Mouse (Mus musculus) left cerebral cortex, adult 11 months (tissue): ENCODE results near the gene Macrod1.

Source experiments
- DNase-seq: peaks from one replicate; pipeline ENCODE4 v3.0.0; 2022; ENCODE audit warnings: low spot score

The Macrod1 gene

DNA sequence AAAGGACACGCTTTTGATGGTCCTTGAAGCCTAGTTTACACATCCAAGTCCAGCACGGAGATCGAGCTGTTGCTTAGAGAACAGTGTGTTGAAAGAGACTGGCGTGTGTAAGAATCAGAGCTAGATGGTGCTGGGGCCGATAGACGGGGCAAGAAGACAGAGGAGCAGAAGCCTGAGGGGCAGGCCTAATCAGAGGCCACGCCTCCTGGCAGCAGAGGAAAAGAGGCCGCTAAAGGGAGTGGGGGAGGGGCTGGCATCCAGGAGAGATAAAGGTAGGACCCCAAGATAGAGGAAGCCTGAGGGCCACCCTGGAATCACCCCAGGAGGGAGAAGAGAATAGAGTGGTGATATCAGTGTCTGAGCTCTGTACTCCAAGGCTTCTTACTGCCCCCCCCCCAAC is 114.8 kb downstream of the Macrod1 start:
- no peak for DNase-seq

DNA sequence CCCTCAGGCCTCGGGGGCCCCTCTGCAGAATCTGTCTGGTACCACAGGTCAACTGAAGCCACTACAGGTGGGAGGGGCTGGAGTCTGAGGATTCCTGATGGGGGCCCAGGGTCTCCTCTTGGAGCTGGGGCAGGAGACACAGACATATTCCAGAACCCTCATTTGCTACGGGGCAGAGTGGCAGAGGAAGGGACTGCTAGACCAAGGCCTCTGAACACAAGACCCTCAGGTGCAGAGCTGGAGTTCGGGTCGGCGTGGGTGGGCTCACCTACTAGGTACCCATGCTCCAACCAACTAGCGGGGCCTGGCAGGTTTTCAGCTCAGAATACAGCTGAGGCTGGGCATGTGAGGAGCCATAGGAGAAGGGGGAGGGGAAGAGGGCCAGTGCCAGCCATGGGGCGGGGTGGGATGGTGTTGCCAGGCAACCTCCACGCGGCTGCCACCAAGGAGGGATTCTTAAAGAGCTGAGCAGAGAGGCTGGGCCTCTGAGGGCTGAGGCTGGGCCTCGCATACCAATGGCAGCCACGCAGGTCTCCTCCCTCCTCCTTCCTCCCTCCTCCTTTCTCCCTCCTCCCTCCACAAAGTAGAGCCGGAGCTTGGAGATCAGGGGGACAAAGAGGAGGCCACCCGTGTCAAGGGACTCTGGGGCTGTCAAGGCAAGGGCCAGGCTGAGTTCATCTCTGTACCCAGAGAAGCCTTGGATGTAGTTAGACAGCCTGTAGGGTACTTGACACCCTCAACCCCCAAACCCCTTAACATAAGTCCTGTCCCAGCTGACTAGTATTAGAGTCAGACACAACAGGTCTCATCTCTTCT is 115.6 kb downstream of the Macrod1 start:
- no peak for DNase-seq

DNA sequence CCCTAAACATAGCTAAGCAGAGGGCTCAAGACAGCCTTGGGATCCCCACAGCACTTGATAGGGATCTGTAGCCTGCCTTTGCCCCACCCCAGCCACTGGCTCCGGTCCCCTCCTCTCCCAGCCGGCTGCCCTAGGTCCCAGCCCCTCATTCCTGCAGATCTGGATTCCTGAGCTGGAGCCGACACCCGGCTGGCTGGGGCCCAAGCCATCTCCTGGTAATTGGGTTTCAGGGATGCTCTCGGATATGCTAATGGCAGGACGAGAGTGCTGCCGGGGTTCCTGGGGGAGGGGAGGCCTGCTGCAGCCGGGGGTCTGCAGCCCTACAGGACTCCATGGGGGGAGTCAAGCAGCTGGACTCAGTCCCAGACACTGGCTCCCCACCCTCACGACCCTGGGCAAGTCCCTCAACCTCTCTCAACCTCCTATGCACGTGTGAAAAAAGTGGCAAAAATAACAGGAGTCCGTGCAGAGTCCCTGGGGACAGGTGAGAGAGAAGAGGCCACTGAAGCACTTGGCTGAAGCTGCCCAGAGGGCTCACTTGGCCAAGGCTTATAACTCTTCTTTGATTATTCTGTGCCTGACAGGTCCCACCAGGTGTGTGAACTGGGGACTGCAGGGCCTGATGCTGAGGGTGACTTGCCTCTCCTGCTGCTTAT is 119.6 kb downstream of the Macrod1 start:
- DNase-seq, result no peak

DNA sequence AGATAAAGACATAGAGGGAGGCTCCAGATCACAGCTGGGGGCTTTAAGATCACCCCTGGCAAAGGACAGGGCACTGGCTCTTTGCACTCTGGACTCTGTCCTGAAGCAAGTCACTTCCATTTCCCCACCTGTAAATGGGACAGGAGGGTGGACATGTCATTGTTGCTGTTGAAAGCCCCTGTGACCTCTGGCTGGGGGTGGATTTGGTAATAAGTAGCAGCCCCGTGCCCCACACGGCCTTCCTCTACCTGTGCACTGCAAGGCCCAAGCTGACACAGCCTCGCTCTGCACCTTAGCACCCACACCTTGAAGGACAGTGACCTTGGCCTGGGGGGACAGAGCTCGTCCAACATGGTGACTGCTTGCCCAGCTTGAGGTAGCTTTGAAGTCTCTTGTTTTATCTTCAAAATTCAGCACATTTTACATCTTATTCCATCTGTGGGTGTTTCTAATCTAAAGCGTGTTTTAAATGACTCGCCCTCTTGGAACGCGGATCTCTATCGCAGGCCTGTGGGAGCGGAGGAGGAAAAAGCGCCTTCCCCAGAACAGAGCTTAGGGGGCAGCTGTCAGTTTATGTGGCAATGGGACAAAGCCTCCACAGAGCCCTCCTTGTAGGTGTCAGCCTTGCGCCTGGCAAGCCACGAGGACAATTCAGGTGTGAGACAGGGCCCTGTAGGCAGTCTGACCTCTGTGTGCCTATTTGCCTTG is 121.3 kb downstream of the Macrod1 start:
- DNase-seq, result no peak

DNA sequence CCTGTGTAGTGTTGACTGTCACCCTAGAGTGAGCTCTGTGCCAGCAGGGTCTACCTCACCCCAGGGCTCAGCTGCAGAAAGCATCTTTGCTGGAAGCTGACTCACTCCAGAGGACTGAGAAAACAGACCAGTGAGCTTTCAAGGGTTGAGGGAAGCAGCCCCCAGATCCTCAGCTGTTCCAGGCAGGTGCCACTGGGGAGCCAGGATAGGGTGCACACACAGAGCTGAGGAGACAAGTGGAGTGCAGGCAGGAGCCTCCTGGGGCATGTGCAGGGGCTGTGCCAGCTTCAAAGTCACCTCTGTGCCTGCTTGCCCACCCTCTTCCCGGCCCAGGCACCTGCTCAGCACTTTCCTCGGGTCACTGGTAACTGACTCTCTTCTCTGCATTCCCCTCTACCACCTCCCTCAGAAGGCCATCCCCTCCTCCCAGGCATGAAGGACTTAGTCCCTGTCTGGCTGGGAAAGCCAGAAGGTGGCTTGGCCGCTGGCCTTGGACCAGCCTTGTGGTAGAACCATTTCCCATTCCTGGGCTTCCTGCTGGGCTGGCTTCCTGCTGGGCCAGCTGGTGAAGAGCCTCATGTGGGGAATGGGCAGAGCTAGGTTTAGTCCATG is 122.3 kb downstream of the Macrod1 start:
- DNase-seq, result no peak

DNA sequence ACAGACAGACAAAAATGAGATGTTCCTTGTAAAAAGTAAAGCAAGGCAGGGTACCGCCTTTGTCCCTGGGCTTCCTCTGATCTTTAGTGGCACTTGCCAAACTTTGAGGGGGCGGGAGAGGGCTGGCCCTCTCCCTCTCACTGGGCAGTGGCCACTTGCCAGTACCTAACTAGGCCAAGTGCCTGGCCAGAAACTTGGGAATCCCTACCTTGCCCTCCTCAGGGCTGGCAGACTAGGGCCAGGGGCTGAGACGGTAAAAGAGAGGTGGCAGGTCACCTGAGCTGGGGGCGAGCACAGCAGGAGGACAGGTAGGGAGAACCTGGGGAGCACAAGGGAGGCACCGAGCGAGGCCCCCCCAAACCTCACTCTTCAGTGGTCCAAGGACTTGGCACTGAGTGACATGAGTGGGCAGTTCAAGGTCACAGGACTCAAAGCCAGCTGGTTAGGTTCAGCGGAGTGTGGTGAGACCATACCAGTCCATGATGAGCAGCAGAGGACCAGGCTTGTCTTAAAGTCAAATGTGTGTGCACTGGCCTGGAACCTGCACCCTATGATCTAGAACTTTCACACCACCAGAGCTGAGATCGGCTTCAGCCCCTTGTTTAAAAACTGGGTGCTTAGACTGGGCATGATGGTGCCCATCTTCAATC is 124.3 kb downstream of the Macrod1 start:
- no peak for DNase-seq

DNA sequence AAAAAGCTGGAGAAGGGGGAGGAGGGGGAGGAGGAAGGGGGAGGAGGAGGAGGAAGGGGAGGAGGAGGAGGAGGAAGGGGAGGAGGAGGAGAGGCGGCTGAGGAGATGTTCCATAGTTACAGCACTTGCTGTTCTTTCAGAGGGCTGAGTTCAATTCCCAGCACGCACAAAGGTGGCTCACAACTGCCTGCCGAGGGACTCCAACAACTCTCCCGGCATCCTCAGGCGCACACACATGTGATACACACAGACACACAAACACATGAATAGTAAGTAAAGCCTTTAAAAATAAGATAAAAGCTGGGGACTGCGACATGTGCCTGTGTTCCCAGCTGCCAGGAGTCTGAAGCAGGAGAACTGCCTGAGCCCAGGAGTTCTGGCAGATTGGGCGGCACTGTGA is 124.9 kb downstream of the Macrod1 start:
- DNase-seq, result no peak

DNA sequence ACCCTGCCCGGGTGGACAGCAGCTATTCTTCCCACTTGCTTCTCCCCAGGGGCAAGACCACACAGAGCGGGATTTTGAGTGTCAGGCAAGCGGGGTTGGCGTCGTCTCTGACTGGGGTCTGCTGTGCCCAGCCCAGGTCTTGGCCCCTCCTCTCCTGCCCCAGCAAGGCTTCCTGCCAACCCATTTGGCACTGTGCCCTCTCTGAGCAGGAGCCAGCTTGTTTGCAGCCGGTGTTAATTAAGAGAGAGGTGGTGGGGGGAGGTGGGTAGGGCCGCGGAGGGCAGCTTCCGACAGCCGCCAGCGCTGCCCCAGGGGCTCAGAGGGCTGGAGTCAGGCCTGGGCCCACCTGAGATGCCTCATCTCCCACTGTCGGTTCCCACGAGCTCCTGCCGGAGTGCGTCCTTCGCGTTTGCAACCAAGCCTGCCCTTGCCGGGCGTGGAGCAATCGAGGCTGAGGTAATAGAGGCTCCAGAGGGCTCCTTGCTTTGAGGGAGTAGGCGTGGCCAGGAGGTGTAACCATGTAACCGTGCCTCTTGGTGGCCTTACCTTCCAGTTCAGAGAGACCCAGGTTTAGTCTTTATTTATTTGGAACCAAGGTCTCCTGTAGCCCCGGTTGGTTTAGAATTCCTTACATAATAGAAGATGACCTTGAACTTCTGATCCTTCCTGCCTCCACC is 125.8 kb downstream of the Macrod1 start:
- no peak for DNase-seq

DNA sequence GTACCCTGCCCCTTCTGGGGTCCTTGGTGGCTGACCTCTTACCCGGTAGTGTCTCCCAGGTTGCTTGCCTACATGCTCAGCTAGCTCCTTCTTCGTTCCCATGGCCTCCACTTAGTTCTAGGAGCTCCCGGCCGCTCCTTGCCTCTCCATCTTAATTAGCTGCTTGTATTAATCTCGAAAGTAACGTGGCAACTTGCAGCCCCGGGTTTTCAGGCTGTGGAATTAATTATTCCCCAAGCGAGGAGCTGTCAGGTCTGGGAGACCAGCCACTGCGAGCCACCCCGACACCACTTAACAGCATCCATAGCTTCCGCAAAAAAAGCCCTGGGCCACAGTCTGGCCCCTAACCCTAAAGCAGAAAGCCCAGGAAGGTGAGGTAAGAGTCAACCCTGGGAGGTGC is 126.8 kb downstream of the Macrod1 start:
- DNase-seq, result no peak

DNA sequence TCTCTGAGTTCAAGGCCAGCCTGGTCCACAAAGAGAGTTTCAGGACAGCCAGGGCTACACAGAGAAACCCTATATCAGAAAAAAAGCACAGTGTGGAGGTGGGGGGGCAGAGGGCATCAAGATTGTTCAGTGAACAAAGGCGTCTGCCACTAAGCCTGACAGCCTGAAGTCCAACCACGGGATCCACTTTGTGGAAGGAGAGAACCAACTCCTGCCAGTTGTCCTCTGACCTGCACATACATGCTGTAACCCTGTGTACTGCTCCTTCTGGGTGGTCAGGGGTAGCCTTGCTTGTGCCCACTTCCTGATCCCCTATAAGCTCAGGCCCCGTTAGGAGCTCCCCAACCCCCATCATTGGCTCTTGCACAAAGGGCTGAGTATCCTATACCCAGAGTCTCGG is 128.4 kb downstream of the Macrod1 start:
- no peak for DNase-seq

DNA sequence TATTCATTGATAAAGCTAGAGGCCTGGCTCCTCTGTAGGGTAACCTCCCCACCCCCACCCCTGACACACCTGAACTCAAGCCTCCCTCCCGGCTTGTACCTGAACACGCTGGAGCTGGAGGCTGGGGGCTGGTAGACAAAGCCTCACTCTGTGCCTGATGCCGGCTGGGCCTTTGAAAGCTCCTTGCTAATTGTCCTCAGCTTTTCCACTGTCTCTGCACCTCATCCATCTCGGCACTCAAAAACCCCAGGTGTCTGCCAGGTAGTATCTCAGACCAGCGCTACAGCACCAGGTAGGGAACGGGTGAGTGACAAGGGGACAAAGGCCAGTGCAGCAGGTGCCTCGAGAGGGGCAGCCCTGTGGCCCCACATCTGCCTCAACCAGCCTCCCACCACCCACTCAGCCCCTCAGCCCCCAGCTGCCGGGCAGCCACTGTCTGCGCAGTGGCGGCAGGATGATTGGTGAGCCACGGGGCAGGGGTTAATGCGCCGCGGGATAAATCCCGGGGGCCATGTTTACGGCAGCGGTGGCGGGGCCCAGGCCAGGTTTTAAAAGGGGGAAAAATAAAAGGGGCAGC is 129.2 kb downstream of the Macrod1 start:
- no peak for DNase-seq

DNA sequence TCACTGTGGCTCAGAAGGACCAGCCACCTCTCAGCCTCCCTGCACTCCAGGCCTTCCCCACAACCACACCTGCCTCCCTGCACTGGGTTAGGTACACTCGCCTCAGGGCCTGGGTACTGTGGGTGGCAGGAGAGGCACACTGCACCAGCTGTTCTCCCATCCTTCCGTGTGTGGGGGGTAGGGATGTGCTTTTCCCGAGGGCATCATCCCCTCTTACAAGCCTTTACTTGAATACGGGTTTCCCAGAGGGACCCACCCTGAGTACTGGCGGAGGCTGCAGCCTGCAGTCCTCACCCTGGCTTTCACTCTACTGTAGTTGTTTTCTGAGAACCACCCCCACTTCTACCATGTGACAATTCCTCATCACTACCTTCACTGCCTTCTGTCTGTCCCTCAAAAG is 130.5 kb downstream of the Macrod1 start:
- no peak for DNase-seq

DNA sequence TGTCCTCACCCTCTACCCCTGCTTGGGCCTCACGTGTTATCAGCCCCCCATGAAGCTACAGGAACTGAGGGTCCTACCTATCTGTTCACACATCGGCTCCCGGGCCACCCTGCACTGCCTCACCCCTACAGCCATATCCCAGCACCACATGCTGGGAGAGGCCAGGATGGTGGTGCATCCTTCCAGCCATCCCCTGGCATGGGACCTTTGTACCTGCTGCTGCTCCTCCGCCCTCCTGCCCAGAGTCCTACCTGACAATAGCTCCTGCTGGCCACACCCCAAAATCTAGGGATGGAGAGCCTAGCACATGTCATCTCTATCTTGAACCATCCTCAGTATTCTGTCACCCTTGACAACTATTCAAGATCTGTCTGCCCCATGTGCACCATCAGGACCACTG is 132.4 kb downstream of the Macrod1 start:
- no peak for DNase-seq

DNA sequence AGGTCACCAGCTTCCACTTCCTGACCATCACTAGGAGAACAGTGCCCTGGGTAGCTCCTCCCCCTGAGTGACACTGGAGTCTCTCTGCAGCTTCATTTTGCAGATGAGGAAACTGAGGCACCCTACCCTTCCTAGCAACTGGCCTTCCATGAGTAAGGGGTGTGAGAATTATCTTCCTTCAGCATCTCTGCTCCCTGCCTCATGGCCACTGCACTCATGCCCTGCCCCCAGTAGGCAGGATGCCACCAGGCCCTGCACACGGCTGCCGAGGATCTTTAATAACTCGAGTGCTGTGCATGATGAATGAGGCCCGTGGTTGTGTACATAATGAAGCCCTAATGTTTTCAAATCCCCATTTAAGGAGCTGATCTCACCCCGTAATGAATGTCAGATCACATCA is 134.4 kb downstream of the Macrod1 start:
- no peak for DNase-seq

DNA sequence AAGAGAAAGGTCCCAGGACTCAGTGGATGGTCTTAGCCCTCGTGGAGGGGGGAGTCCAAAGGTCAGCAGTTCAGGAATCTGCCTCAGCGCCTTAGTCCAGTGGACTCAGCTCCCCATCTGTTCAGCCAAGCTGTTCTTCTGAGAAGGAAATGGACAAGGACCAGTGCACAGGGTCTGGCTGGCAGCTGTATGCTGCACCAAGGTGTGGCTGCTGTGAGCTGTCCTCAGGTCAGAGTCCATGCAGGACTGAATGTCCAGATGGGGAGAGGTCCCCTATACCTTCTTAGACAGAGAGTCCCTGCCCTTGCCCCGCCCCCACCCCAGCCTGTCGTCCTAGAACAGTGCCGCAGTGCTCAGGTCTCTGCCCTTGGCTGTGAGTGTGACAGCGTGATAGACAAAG is 135.0 kb downstream of the Macrod1 start:
- DNase-seq, result no peak

DNA sequence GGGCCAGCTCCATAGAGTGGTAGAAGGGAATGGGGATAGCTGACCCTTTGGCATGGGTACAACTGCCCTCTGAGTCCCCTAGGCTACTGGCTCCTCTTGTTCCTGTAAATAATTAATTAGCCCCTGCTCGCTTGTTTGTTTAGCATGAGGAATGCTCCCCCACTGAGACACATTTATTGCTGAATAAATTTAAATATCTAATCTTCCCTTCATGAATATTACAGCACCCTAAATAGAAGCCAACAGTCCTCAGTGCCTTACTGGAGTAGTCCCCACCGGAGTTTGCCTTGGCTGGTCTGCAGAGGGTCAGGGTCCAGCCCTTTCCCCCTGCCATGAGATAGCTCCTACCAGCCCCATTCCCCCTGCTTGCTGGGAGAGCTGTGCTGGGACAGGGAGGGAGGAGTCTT is 136.0 kb downstream of the Macrod1 start:
- no peak for DNase-seq

DNA sequence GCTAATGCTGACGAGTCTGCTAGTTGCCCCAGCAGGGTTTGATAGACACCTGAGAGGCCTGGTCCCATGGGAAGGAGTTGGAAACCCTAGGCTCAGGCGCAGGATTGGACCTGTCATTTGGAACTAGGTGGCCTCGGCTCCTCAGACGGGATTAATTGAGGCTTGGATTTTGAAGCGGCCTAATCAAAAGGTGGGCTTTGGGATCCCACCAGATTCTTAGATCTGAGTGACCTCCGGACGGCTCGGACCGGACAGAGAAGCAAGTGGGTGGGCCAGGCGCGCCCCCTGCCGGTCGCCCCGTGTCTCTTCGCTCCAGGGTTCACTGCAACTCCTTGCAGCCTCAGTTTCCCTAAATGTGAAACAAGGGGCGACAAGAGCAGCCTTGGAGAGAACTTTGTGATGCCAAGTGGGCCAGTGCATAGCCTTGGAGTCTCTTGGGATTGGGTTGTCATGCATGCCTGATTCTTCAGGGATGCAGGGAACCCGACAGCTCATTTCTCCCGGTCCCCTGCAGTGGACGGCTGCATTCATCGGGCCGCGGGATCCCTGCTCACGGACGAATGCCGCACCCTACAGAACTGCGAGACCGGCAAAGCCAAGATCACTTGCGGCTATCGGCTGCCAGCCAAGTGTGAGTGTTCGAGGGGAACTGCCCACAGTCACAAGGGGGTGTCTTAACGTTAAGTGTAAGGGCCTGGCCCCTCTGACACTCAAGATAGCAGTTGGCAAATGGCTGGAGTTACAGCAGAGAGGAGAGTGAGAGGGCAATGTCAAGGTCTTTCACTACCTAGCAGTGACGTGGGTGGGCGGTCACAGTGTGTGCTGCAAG is 139.5 kb downstream of the Macrod1 start:
- DNase-seq, result no peak

DNA sequence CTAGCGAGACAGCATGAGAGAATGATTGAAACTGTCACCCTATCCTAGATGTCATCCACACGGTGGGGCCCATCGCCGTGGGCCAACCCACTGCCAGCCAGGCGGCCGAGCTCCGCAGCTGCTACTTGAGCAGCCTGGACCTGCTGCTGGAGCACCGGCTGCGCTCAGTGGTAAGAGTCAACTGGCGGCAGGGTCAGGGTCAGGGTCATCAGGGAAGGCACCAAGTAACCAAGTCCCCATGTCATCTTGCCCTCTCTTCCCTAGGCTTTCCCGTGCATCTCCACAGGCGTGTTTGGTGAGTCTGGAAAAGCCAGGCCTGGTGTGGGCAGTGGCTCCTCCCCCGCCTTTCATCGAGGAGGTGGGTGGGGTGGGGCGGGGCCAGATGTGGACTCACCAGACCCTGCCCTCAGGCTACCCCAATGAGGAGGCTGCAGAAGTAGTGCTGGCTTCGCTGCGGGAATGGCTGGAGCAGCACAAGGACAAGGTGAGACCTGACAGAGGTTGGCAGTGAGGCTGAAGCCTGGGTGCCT is 140.2 kb downstream of the Macrod1 start:
- DNase-seq, result no peak

DNA sequence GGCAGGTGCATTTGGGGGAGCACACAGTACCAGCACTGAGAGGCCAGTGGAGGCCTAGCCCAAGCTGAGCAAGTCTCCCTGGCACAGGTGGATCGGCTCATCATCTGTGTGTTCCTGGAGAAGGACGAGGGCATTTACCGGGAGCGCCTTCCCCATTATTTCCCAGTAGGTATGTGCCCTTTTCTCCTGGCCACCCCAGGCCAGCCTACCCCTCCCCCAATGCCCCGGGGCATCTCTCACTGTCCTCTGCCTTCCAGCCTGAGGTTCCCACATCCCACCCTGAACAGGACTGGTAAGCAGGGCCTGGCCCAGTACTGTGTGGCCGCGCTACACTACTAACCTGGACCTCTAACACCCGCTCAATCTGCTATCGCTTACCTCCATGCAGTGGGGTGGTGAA is 140.8 kb downstream of the Macrod1 start:
- DNase-seq, result no peak

DNA sequence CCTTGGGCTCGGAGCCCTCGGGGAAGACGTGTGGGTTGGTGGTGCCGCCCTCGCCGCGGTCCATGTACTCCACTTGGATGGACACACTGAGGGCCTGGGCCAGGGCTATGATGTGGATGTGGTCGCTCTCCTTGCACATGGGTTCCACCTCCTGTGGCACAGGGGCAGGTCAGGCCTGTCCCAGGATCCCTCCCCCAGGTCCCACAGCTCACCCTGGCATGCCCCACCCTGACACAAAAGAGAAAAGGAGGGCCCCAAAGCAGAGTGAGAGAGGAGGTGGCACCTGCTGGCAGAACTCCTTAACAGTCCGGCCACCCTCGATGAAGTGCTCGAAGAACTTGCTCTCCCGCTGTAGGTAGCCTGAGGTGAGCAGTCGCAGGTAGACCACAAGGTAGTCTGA is 142.5 kb downstream of the Macrod1 start:
- DNase-seq, result no peak
